ENCODE assay signal across 15 mouse cellular contexts in genomic region chr6:140541919-140542318, GRCm38 (mm10).
DNase-seq lines count a peak whose midpoint lies in the region.
"Had no signal": no experiment of that assay in that cellular context is flagged by ENCODE, and none has a peak within 500 bp of the region (broad histone marks: within the 10 kb centered on the region; RNA-seq: fewer than 3 reads in every experiment).

No protein-coding gene starts in this region.

- DNase-seq in heart, adult 11 months, result peak; percentile 56
- no peak for DNase-seq in heart, adult 8-10 months (ENCODE audit: low spot score)
- peak; percentile 22 for DNase-seq in CD4-positive helper T cell, adult 2 months (ENCODE audit: low read depth, low spot score)
- peak; percentile 12 for DNase-seq in induced T-regulatory cell, adult 2 months (ENCODE audit: low read depth)
- no peak for DNase-seq in cerebellum, adult 8-10 months
- no peak for DNase-seq in cerebellum, adult 9-10 months
- no peak for DNase-seq in cerebellum, postnatal 25 days
- DNase-seq: adrenal gland, adult 8-10 months; adrenal gland, postnatal 25 days; B cell, adult 2 months; cerebellum, adult 11 months; cerebellum, adult 18-20 months; cerebellum, adult 9-11 months; cerebellum, postnatal 14 days; forebrain, postnatal 0 days had no signal

Comparison
In these comparisons a context has a peak if more than half of its experiments do, and no peak if none do; other contexts are left out.
1. DNase-seq: peak in heart, adult 11 months (single experiment), CD4-positive helper T cell, adult 2 months (single experiment) and induced T-regulatory cell, adult 2 months (single experiment); none in heart, adult 8-10 months (single experiment), cerebellum, adult 8-10 months (single experiment), cerebellum, adult 9-10 months (single experiment) and cerebellum, postnatal 25 days (0 of 2).